Mouse (Mus musculus) kidney, postnatal 0 days (tissue): ENCODE data around the gene Ces2h. TPM values are rescaled to one million over a fixed set of nuclear protein-coding genes. Genes with fewer than 3 reads are reported as not detected.
A peak's percentile ranks its signal among the peaks of the same experiment; 100 is the strongest.

Source experiments
- ATAC-seq: fragments of 200-750 bp; cut with Nextera tagmentation; replicated peaks from 2 replicates; pipeline ENCODE4 v1.8.0; 2017; ENCODE audit warnings: low read depth, moderate number of reproducible peaks, moderate TSS enrichment, moderate library complexity; ENCODE audit not compliant: low FRiP score
- DNase-seq: peaks from one replicate; pipeline ENCODE4 v3.0.0-alpha.2; 2016; ENCODE audit warnings: low spot score
- H3K27ac ChIP-seq: fragments of 300-500 bp; sonication (generic); 2 replicates; pipeline ENCODE4 v1.5.1; 2014; ENCODE audit warnings: mild to moderate bottlenecking
- H3K27me3 ChIP-seq: fragments of 300-500 bp; sonication (generic); 2 replicates; pipeline ENCODE4 v1.6.1; 2014; ENCODE audit warnings: low read length, mixed read lengths; ENCODE audit not compliant: insufficient read depth
- H3K36me3 ChIP-seq: fragments of 300-500 bp; sonication (generic); 2 replicates; pipeline ENCODE4 v1.6.1; 2014; ENCODE audit warnings: low read length, mixed read lengths; ENCODE audit not compliant: insufficient read depth
- H3K4me1 ChIP-seq: fragments of 300-500 bp; sonication (generic); replicated peaks from 2 replicates; pipeline ENCODE4 v1.6.1; 2014; ENCODE audit warnings: antibody characterized with exemption, low read length, mixed read lengths; ENCODE audit not compliant: insufficient read depth
- H3K4me2 ChIP-seq: fragments of 300-500 bp; sonication (generic); 2 replicates; pipeline ENCODE4 v1.6.1; 2014; ENCODE audit warnings: mild to moderate bottlenecking, low read length, moderate library complexity, mixed read lengths
- H3K4me3 ChIP-seq: fragments of 300-500 bp; sonication (generic); replicated peaks from 2 replicates; pipeline ENCODE4 v1.5.1; 2014; ENCODE audit warnings: low read depth, low read length
- H3K9ac ChIP-seq: fragments of 300-500 bp; sonication (generic); 2 replicates; pipeline ENCODE4 v1.6.1; 2014; ENCODE audit warnings: low read depth, low read length
- H3K9me3 ChIP-seq: fragments of 300-500 bp; sonication (generic); replicated peaks from 2 replicates; pipeline ENCODE4 v1.6.1; 2016; ENCODE audit warnings: low read length, inconsistent platforms, mixed read lengths
- CTCF ChIP-seq: IDR thresholded peaks from 2 replicates; pipeline ENCODE4 v1.5.1; 2016; ENCODE audit warnings: antibody characterized with exemption, low read depth, mild to moderate bottlenecking, moderate library complexity
- WGBS: fragments of 180-500 bp; shearing (Covaris S2); extraction: QIAGEN DNeasy Blood & Tissue Kit; methylation state at CpG from one replicate; pipeline ENCODE4 v1.1.7; 2014; 5-methylcytosine and 5-hydroxymethylcytosine counted together
- polyA plus RNA-seq: library from polyadenylated mRNA; unstranded; fragments of >200 nt; fragmentation: Nextera tagmentation; extraction: Ambion mirVana; gene quantifications from 2 replicates; pipeline ENCODE4 v1.2.1, GENCODE M21; 2015

Gene Ces2h
- polyA plus RNA-seq, 1 experiment from 2014 or later, result not detected

DNA sequence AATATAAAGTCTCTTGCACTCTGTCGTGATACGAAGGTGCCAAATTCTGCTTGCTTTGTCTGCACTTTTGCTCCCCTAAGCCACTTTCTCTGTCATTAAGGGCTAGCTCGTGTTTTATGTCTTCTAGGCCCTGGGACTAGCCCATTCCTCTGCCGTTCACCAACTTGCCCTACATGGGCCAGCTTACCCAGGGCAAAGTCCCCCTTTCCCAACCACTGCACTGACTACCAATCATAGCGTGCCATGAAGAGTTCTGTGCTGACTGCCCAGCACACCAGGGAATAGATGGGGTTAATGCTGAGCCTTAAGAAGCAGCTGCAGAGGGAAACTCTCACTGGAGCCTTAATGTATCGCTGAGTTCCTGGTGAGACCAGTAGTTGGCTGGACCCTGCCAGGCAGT lies 2.5 kb upstream of the Ces2h start:
- ATAC-seq (no peak), DNase-seq (no peak)
- Histone ChIP-seq H3K9me3 (no peaks in the 10 kb centered on the region), H3K36me3 (no peaks in the 10 kb centered on the region), H3K4me1 (no peaks in the 10 kb centered on the region), H3K27ac (no peak overlapping the region), H3K9ac (no peak overlapping the region), H3K4me3 (no peak overlapping the region), H3K27me3 (no peaks in the 10 kb centered on the region), H3K4me2 (no peak overlapping the region)
- no peak for TF ChIP-seq CTCF
- 68% methylated on average over 6 of the region's 6 CpGs for WGBS

DNA sequence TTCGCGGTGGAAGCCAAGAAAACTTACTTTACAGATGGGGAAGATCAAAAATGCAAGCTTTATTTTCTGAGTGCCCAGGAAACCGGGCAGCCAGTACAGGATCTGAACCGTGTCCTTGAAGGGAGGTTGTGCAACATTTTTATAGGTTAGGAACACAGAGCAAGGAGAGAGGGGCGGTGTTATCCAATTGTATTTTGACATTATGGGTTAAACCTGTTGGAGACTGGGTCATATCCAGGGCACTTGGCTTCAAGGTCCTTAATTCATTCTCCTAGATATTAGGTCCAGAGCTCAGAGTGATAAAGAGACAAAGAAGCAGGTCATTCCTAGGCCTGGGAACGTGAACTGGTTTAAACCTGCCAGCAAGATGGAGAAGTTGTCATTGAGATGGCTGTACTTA lies 1.5 kb upstream of the Ces2h start:
- no peak overlapping the region for H3K4me2 ChIP-seq
- H3K27me3 ChIP-seq, result no peaks in the 10 kb centered on the region
- H3K9ac ChIP-seq, result no peak overlapping the region
- DNase-seq, result no peak
- H3K9me3 ChIP-seq, result no peaks in the 10 kb centered on the region
- no peaks in the 10 kb centered on the region for H3K4me1 ChIP-seq
- ATAC-seq, result no peak
- TF ChIP-seq CTCF, result no peak
- H3K27ac ChIP-seq, result no peak overlapping the region
- 76% methylated on average over 6 of the region's 6 CpGs for WGBS
- H3K4me3 ChIP-seq, result no peak overlapping the region
- H3K36me3 ChIP-seq, result no peaks in the 10 kb centered on the region

DNA sequence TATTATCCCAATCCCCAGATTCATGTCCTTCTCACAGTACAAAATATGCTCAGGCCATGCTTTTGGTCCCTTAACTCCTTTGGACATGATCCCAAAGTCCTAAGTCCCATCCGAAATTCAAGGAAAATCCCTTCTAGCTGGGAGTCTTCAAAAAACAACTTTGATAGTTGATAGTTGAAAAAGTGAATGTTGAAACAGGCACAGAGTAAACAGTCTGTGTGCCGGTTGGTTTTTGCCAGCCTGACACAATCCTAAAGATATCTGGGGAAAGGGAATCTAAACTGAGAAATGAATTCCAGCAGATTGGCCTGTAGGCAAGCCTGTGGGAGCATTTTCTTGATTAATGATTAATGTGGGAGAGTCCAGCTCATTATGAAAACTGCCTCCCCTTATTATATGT lies 9.3 kb downstream of the Ces2h start:
- TF ChIP-seq CTCF, result no peak
- WGBS, result 78% methylated on average over 2 of the region's 2 CpGs
- H3K4me1 ChIP-seq, result no peaks in the 10 kb centered on the region
- ATAC-seq, result no peak
- H3K9me3 ChIP-seq, result no peaks in the 10 kb centered on the region
- no peak overlapping the region for H3K4me3 ChIP-seq
- no peak overlapping the region for H3K4me2 ChIP-seq
- H3K27me3 ChIP-seq, result no peaks in the 10 kb centered on the region
- H3K27ac ChIP-seq, result no peak overlapping the region
- no peaks in the 10 kb centered on the region for H3K36me3 ChIP-seq
- no peak overlapping the region for H3K9ac ChIP-seq
- DNase-seq, result no peak

DNA sequence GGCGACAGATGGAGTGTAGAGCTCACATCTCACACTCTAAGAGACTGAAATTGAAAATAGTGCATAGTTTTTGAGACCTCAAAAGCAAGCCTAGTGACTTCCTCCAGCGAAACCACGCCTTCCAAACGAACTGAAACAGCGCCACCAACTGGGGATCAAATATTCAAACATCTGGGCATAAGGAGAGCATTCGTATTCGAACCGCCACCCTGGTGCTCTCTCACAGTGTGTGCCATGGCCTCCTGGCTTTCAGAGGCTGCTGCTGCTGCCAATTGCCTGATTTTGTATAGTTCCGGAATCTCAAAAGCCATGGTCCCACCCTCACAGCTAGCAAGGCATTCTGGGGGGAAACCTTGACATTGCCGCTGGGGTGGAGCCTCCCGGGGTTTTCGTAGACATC lies 10.5 kb downstream of the Ces2h start:
- 0 out of 2 replicates have a peak, but pooled peaks have one; percentile 16 for TF ChIP-seq CTCF
- Histone ChIP-seq H3K4me1 (no peaks in the 10 kb centered on the region), H3K9me3 (no peaks in the 10 kb centered on the region), H3K36me3 (no peaks in the 10 kb centered on the region), H3K27ac (no peak overlapping the region), H3K4me3 (no peak overlapping the region), H3K27me3 (no peaks in the 10 kb centered on the region), H3K9ac (no peak overlapping the region), H3K4me2 (no peak overlapping the region)
- ATAC-seq, result no peak
- DNase-seq, result no peak
- 80% methylated on average over 12 of the region's 12 CpGs for WGBS

DNA sequence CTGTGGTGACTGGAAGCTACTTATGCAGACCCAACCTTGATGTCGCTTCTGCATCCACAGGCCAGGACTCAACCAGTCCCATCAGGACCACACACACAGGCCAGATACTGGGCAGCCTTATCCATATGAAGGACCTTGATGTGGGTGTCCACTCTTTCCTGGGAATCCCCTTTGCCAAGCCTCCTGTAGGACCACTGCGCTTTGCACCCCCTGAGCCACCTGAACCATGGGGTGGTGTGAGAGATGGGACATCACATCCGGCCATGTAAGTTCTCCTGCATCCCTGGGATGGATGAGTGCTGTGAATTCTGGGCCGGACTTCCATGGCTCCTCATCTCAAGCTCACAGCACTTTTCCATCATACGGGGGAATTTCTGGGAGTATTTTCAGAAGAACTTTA lies 13.7 kb downstream of the Ces2h start:
- Histone ChIP-seq H3K9ac (no peak overlapping the region), H3K27me3 (no peaks in the 10 kb centered on the region), H3K4me2 (no peak overlapping the region), H3K27ac (no peak overlapping the region), H3K9me3 (no peaks in the 10 kb centered on the region), H3K36me3 (no peaks in the 10 kb centered on the region), H3K4me3 (no peak overlapping the region), H3K4me1 (no peaks in the 10 kb centered on the region)
- TF ChIP-seq CTCF, result no peak
- WGBS, result 93% methylated on average over 5 of the region's 5 CpGs
- DNase-seq (no peak), ATAC-seq (no peak)

DNA sequence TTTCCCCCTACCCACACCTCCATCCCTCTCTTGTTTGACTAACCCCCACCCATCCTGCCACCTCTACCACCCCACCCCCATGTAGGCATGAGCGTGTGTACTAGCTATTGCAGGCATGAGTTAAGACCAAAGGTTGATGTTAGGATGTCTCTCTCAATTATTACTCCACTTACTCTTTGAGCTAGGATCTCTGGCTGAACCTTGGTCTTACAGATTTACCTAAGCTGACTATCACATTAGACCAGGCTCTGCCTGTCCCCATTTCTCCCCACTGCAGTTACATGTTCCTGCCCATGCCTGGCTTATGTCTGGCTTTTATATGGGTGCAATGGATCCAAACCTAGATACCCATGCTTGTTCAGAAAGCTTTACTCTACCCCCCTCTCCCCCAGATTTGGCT lies 21.3 kb downstream of the Ces2h start:
- no peak for TF ChIP-seq CTCF
- H3K27me3 ChIP-seq, result no peaks in the 10 kb centered on the region
- H3K27ac ChIP-seq, result no peak overlapping the region
- no peaks in the 10 kb centered on the region for H3K4me1 ChIP-seq
- H3K9ac ChIP-seq, result no peak overlapping the region
- no peak for ATAC-seq
- H3K4me2 ChIP-seq, result no peak overlapping the region
- DNase-seq, result no peak
- no peak overlapping the region for H3K4me3 ChIP-seq
- H3K36me3 ChIP-seq, result no peaks in the 10 kb centered on the region
- H3K9me3 ChIP-seq, result no peaks in the 10 kb centered on the region
- WGBS, result 76% methylated on average over 1 of the region's 1 CpGs

DNA sequence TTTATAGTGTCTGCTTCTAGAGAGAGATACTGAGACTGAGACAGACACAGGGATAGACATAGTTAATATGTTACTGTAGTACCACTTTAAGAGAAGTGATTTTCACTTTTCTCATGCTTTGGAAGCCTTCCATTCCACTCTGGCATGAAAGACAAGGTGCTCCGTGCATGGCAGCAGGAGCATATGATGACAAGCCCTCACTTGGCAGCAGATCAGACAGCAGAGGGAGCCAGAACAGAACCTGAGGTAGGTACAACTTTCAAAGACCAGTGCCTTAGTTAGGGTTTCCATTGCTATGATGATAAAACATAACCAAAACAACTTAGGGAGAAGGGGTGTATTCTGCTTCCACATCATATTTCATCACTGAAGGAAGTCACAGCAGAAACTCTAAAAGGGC lies 22.4 kb downstream of the Ces2h start:
- no peak overlapping the region for H3K9ac ChIP-seq
- no peaks in the 10 kb centered on the region for H3K27me3 ChIP-seq

More for the DNA sequence above, 22.4 kb downstream of the Ces2h start:
- no peaks in the 10 kb centered on the region for H3K9me3 ChIP-seq
- WGBS, result 53% methylated on average over 1 of the region's 1 CpGs
- no peaks in the 10 kb centered on the region for H3K4me1 ChIP-seq
- H3K27ac ChIP-seq, result no peak overlapping the region
- TF ChIP-seq CTCF, result peak; percentile 32; the same call in 1 of the 2 replicates
- no peaks in the 10 kb centered on the region for H3K36me3 ChIP-seq
- no peak for DNase-seq
- H3K4me3 ChIP-seq, result no peak overlapping the region
- no peak overlapping the region for H3K4me2 ChIP-seq
- no peak for ATAC-seq
